Mouse (Mus musculus) T-cell, adult 66 days (primary cell): ENCODE data around the gene Pgs1. TPM values are rescaled to one million over a fixed set of nuclear protein-coding genes. Genes with fewer than 3 reads are reported as not detected.

Experiments
- total RNA-seq, 2 experiments: library from RNA; stranded (reverse); gene quantifications; 3 replicates in 1 of 2; 4 replicates in 1 of 2; pipeline ENCODE4 v1.2.4; 2023

The Pgs1 gene
- total RNA-seq: 10 to 100 TPM; 56.0 to 58.6 TPM

DNA sequence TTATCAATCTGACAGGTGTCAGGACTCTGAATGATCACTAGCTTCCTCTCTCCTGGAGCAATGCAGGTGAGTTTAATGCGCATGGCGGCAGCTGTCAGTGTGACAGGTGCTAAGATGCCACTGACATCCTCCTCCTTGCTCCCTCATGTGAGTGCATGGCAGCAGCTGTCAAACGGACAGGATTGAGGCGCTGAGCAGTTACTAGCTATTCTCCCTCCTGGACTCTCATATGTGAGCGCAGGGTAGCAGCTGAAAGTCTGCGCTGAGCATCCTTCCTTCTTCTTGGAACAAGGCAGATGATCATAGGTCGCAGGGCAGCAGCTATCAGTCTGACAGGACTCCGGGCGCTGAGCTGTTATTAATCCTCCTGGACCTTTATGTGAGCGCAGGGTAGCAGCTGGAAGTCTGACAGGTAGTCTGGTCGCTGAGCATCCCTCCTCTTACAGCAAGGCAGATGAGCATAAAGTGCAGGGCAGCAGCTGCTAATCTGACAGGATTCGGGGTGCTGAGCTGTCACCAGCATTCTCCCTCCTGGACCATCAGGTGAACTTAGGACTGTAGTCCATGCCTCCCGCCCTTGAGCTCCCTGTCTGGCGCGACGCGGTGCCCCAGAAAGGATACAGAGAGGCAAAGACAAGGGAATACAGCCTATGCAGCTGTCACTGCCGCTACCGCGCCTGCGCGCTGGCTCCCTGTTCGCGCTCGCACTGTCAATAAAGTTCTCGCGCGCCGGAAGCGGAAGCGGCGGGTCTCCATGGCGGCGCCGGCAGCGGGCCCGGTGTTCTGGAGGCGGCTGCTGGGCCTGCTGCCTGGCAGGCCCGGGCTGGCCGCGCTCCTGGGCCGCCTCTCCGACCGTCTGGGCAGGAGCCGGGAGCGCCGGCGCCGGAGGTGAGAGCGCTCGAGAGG is at the start of gene Pgs1:
Pgs1 (plus strand) TSS at position 167 of the 906 bp plus-strand sequence.

GRCm38 (mm10) chr11:117969945-117970872 is 15.9 kb upstream of the Pgs1 start, which contains the start of gene Socs3:
TSS of gene Socs3 (minus strand) at chr11:117970047.

Other genes with a start within 250 kb of the Pgs1 start
- gene Tmc8, start 204.2 kb upstream of the Pgs1 start, total RNA-seq: 100 to 1,000 TPM in 1 of 2 experiments, 10 to 100 TPM in 1; 100.0 to 117 TPM
- gene Tmc6, start 204.1 kb upstream of the Pgs1 start, total RNA-seq: 100 to 1,000 TPM; 268 to 274 TPM
- not detected for gene 6030468B19Rik, start 188.6 kb upstream of the Pgs1 start, total RNA-seq
- gene Gm20708, start 176.6 kb upstream of the Pgs1 start, total RNA-seq: 10 to 100 TPM in 1 of 2 experiments, under 1 TPM in 1; 0.98 to 10.1 TPM
- 10 to 100 TPM; 48.9 to 50.1 TPM for gene Syngr2, start 176.6 kb upstream of the Pgs1 start, total RNA-seq
- 10 to 100 TPM; 15.5 to 23.1 TPM for gene Afmid, start 160.4 kb upstream of the Pgs1 start, total RNA-seq
- gene Tk1, start 160.2 kb upstream of the Pgs1 start, total RNA-seq: 10 to 100 TPM in 1 of 2 experiments, 1 to 10 TPM in 1; 3.6 to 10.5 TPM
- gene Birc5, start 137.0 kb upstream of the Pgs1 start, total RNA-seq: 10 to 100 TPM in 1 of 2 experiments, 1 to 10 TPM in 1; 1.2 to 11.3 TPM
- gene Tmem235, start 125.5 kb upstream of the Pgs1 start, total RNA-seq: not detected
- gene Tha1, start 112.8 kb upstream of the Pgs1 start, total RNA-seq: 10 to 100 TPM; 10.8 TPM
- gene Socs3, start 16.2 kb upstream of the Pgs1 start, total RNA-seq: 10 to 100 TPM; 65.4 to 69.4 TPM
- 1 to 10 TPM; 2.2 to 3.5 TPM for gene Dnah17, start 144.3 kb downstream of the Pgs1 start, total RNA-seq